Mouse (Mus musculus): ENCODE results near the gene Usp39.

GRCm38 (mm10) chr6:72326274-72326673, 18.7 kb downstream of the Usp39 start:
- TF ChIP-seq CTCF (conservative IDR thresholded peaks at IDR 0.05; ENCODE audit: low read length) (0 out of 2 replicates have a peak, but pooled peaks have one; percentile 5), POU5F1 (IDR thresholded peaks at IDR 0.05; ENCODE audit: borderline replicate concordance, low read length) (no peak)

All from E14TG2a.4 (cell line).